Comparison of ENCODE assay signal across 8 mouse cellular contexts in genomic region chr10:23787062-23787821, GRCm38 (mm10). TPM values are rescaled to one million over a fixed set of nuclear protein-coding genes. Genes with fewer than 3 reads are reported as not detected.
DNase-seq lines count a peak whose midpoint lies in the region; ATAC-seq lines count a peak whose summit lies in the region.

Rps12 (minus strand) TSS chr10:23787275.

- DNase-seq in Muller cell, postnatal 12 days (ENCODE audit: inconsistent ontology term) = peak; percentile 98
- peak; percentile 99 for DNase-seq in cerebellum, adult 9-11 months
- peak; percentile 98 to 100 for DNase-seq in frontal cortex, adult 2 months (ENCODE audit: extremely low spot score in 1 of 2, low spot score in 1 of 2)
- DNase-seq in hindbrain, embryonic 11.5 days (ENCODE audit: low spot score) = peak; percentile 100
- peak; percentile 99 for DNase-seq in layer of hippocampus, postnatal 10 days (ENCODE audit: low spot score in 2 of 2)
- DNase-seq in lung, postnatal 10 days = peak; percentile 99
- DNase-seq in ovary, postnatal 36 days (ENCODE audit: low spot score) = peak; percentile 99
- DNase-seq in thymus, postnatal 25 days = peak; percentile 99

- H3K4me2 ChIP-seq in hindbrain, embryonic 11.5 days (replicated peaks; ENCODE audit: low read depth, low read length) = peak within 1 kb of the TSS; percentile 86

- under 1% methylated on average over 51 of the region's 51 CpGs for WGBS in hindbrain, embryonic 11.5 days

- peak; percentile 97 for ATAC-seq in hindbrain, embryonic 11.5 days (ENCODE audit: low FRiP score)

- H3K27ac ChIP-seq in hindbrain, embryonic 11.5 days (ENCODE audit: low read depth, low read length) = peak within 1 kb of the TSS; percentile 39

- peak within 1 kb of the TSS; percentile 66 for H3K4me3 ChIP-seq in hindbrain, embryonic 11.5 days (ENCODE audit: low read depth, low read length)

- peak within 1 kb of the TSS; percentile 77 for H3K9ac ChIP-seq in hindbrain, embryonic 11.5 days (ENCODE audit: low read depth, low read length)

- no peaks in the 10 kb centered on the region for H3K27me3 ChIP-seq in hindbrain, embryonic 11.5 days (ENCODE audit: control insufficient read depth, insufficient read depth, low read length)

- peaks cover 7% of the 10 kb centered on the region; the same call in 1 of the 2 replicates for H3K4me1 ChIP-seq in hindbrain, embryonic 11.5 days (replicated peaks; ENCODE audit: control insufficient read depth, insufficient read depth, low read length)

- H3K36me3 ChIP-seq in hindbrain, embryonic 11.5 days (ENCODE audit: control insufficient read depth, insufficient read depth, low read length) = 0 out of 2 replicates have a peak, but pooled peaks cover 2% of the 10 kb centered on the region

- no peaks in the 10 kb centered on the region for H3K9me3 ChIP-seq in hindbrain, embryonic 11.5 days (ENCODE audit: control insufficient read depth, low read length)

RNA-seq across cellular contexts. Expression of gene Rps12, which starts in this region (rescaled TPM):
- polyA plus RNA-seq in frontal cortex, adult 2 months (2012; rRNA removed) = 1,411 and 1,452 TPM in 2 replicates
- polyA plus RNA-seq in hindbrain, embryonic 11.5 days (2014; fragmentation: Nextera tagmentation; extraction: Ambion mirVana) = 126 TPM in 2 replicates
- total RNA-seq in layer of hippocampus, postnatal 10 days (2021) = 100 to 1,000 TPM; 336 to 348 TPM

Comparison
In these comparisons a context has a peak if more than half of its experiments do, and no peak if none do; other contexts are left out.
1. Peak in every context shown above with its lines: DNase-seq, ATAC-seq, H3K4me3 ChIP-seq and H3K27ac ChIP-seq.
2. RNA of gene Rps12 (polyA plus RNA-seq): 1,411 to 1,452 TPM in frontal cortex, adult 2 months; 126 TPM in hindbrain, embryonic 11.5 days; every median in the first group is over 10 times any median in the second.